Mouse (Mus musculus) brain, adult 10 weeks (tissue): ENCODE data around the gene Csnk1g2. TPM values are rescaled to one million over a fixed set of nuclear protein-coding genes. Genes with fewer than 3 reads are reported as not detected.

Experiments
- polyA plus RNA-seq: library from polyadenylated mRNA; stranded (reverse); fragments of 350-450 nt; fragmentation: Illumina TruSeq; extraction: RNeasy Lipid Tissue Mini Kit (QIAGEN cat#74804); gene quantifications from one replicate; pipeline ENCODE4 v1.2.3, GENCODE M21; 2015; ENCODE audit warnings: low read depth, low replicate concordance

Gene Csnk1g2
- polyA plus RNA-seq = 157 TPM

GRCm38 (mm10) chr10:80622661-80623456 is at the start of gene Csnk1g2:
TSS of gene Csnk1g2 (plus strand) at chr10:80622838.

DNA sequence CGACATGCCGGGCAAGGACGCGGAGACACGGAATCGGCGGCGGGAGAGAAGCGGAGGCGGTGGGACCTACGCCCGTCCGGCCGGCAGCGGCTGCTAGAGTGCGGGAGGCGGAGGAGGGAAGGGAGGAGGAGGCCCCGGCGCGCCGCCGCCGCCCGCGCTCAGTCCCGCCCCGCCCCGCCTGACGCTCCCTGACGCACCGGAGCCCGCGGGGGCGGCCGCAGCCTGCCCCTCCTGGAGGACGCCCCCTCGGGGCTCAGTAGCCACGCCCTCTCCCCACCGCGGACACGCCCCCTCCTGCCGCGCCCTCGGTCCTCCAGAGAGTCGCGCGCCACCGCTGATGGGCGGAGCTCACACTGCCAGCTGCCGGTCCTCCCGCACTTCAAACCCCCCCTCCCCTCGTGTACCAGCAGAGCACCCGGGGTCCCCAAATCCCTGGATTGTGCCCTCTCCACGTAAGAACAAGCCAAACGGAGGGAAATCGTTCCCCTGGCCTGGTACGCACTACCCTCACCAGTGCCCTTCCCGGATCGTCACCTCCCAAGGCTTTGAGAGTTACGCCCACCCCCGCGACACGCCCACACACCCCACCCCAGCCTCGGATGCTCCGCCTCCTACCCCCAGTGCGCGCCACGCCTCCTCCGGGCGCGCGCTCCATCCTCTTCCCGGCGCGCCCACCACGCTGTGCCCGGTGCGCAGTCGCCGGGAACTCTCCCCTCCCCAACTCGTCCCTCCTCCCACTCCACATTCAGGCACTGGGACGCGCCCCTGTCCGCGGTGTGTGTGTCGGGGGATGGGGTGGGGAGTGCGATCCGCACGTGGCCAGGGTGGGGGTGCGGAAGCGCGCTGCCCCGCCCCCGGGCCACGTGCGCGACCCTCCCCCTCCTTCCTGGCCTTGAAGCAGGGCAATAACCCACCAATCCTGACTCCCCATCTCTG is 45.2 kb upstream of the Csnk1g2 start, which contains the start of gene Klf16:
Gene Klf16 (minus strand): TSS at position 127 of the 936 bp plus-strand sequence.

DNA sequence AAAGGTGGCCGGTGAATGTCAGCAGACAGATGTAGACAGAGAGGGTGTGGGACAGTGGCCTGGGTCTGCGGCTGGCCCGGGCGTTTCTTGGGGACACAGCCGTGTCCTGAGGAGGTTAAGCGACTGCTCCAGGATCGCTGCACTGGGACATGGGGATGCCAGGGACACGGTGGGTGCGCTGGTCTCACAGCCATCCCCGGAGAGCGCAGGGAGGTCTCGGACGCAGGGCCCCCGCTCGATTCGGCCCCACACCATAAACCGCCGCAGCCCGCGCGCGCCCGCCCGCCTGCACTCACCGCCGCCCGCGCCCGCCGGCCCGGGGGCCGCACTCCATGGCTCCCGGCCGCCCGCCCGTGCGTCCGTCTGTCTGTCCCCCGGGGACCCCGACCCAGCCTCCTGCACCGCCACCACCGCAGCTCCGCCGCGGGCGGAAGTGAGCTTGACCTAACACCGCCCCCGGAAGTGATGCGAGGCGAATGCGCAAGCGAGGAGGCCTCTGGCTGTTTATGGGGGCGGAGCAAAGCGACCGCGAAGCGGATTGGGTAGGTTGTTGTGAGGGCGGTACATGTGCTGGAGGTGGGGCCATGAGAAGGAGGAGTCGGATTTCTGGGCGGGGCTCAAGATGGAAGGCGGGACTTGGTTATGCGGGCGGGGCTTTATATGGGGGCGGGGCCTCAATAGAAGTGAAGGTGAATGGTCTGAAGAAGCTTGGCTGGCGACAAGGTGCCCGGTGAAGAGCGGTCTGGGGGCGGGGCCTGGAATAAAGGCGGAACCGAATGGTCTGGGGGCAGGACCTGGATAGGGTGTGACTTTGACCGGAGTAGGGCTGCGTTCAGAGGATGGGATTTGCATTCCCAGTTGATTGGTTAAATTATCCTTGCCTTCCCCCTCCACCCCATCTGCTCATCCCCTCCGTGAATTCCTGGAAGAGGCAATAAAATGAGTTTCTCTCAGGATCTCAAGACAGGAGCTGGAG is 32.5 kb upstream of the Csnk1g2 start, which contains the start of gene Abhd17a:
Gene Abhd17a (minus strand): TSS at position 463 of the 976 bp plus-strand sequence.

GRCm38 (mm10) chr10:80602698-80603325 is 19.8 kb upstream of the Csnk1g2 start, which contains the start of the genes Scamp4 and Adat3:
TSS of gene Scamp4 (plus strand) at chr10:80602872.
TSS of gene Adat3 (plus strand) at chr10:80602880.

GRCm38 (mm10) chr10:80605721-80606120 is 16.9 kb upstream of the Csnk1g2 start, which contains the start of gene Gm49322:
TSS of gene Gm49322 (plus strand) at chr10:80606021.

GRCm38 (mm10) chr10:80656863-80657623 is 34.4 kb downstream of the Csnk1g2 start, which contains the start of gene Btbd2:
TSS of gene Btbd2 (minus strand) at chr10:80657071.

DNA sequence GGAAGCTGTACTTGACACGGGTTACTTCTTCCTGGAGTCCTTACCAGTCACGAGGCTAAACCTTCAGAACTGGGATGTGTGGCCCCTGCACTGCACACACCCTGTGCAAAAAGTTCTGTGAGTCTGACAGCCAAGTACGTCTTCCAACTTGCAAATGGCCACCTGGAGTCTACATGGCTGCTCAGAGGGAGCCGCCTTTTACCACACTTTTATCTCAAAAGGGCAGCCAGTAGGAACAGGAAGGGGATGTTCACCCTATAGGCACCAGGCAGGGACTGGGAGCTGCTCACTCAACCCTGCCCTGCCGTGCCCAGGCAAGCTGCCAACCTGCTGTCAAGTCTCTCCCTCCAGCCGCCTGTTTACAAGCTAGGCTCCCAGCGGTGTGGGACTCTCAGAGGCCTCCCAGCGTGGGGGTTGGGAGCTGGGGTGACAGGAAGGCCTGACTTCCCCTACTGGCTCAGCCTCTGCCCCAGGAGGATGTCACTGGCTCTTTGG is 55.4 kb downstream of the Csnk1g2 start, which contains the start of gene Mknk2:
Gene Mknk2 (minus strand): TSS at position 171 of the 495 bp plus-strand sequence.

Other genes starting within 250 kb of the Csnk1g2 start
- 8.2 TPM for gene Mex3d, start 235.2 kb upstream of the Csnk1g2 start, polyA plus RNA-seq
- 143 TPM for gene Mbd3, start 223.3 kb upstream of the Csnk1g2 start, polyA plus RNA-seq
- gene Uqcr11, start 216.0 kb upstream of the Csnk1g2 start, polyA plus RNA-seq = 727 TPM
- gene Tcf3, start 189.2 kb upstream of the Csnk1g2 start, polyA plus RNA-seq = 15.2 TPM
- gene Onecut3, start 128.0 kb upstream of the Csnk1g2 start, polyA plus RNA-seq = 0.09 TPM
- gene Atp8b3, start 83.7 kb upstream of the Csnk1g2 start, polyA plus RNA-seq = 0.25 TPM
- gene Rexo1, start 61.3 kb upstream of the Csnk1g2 start, polyA plus RNA-seq = 25.2 TPM
- gene Klf16, start 45.5 kb upstream of the Csnk1g2 start, polyA plus RNA-seq = 35.5 TPM
- 172 TPM for gene Abhd17a, start 32.5 kb upstream of the Csnk1g2 start, polyA plus RNA-seq
- 54.5 TPM for gene Scamp4, start 20.0 kb upstream of the Csnk1g2 start, polyA plus RNA-seq
- gene Adat3, start 20.0 kb upstream of the Csnk1g2 start, polyA plus RNA-seq = 2.1 TPM
- 2.0 TPM for gene Gm49322, start 16.8 kb upstream of the Csnk1g2 start, polyA plus RNA-seq
- 74.2 TPM for gene Btbd2, start 34.2 kb downstream of the Csnk1g2 start, polyA plus RNA-seq
- gene Mknk2, start 55.3 kb downstream of the Csnk1g2 start, polyA plus RNA-seq = 23.8 TPM
- gene Mob3a, start 79.1 kb downstream of the Csnk1g2 start, polyA plus RNA-seq = 11.8 TPM
- 54.2 TPM for gene Izumo4, start 79.3 kb downstream of the Csnk1g2 start, polyA plus RNA-seq
- 89.5 TPM for gene Ap3d1, start 119.4 kb downstream of the Csnk1g2 start, polyA plus RNA-seq
- 35.1 TPM for gene Dot1l, start 132.4 kb downstream of the Csnk1g2 start, polyA plus RNA-seq
- gene Sf3a2, start 175.4 kb downstream of the Csnk1g2 start, polyA plus RNA-seq = 24.7 TPM
- gene Plekhj1, start 175.8 kb downstream of the Csnk1g2 start, polyA plus RNA-seq = 59.4 TPM
- 0.89 TPM for gene Amh, start 182.4 kb downstream of the Csnk1g2 start, polyA plus RNA-seq
- 4.0 TPM for gene Jsrp1, start 190.7 kb downstream of the Csnk1g2 start, polyA plus RNA-seq
- gene Oaz1, start 203.8 kb downstream of the Csnk1g2 start, polyA plus RNA-seq = 912 TPM
- gene Lingo3, start 221.2 kb downstream of the Csnk1g2 start, polyA plus RNA-seq = 20.1 TPM
- 197 TPM for gene Lsm7, start 232.4 kb downstream of the Csnk1g2 start, polyA plus RNA-seq
- 38.1 TPM for gene Sppl2b, start 232.4 kb downstream of the Csnk1g2 start, polyA plus RNA-seq
- gene Tmprss9, start 249.0 kb downstream of the Csnk1g2 start, polyA plus RNA-seq = 0.33 TPM